Mouse (Mus musculus) cerebellum, postnatal 14 days (tissue): Measurements from ENCODE around the gene Actg1.

Source experiments
- DNase-seq, 2 experiments: peaks; one replicate each; pipeline ENCODE4 v3.0.0; 2021; ENCODE audit warnings: mixed read lengths in 2 of 2

Actg1 gene

DNA sequence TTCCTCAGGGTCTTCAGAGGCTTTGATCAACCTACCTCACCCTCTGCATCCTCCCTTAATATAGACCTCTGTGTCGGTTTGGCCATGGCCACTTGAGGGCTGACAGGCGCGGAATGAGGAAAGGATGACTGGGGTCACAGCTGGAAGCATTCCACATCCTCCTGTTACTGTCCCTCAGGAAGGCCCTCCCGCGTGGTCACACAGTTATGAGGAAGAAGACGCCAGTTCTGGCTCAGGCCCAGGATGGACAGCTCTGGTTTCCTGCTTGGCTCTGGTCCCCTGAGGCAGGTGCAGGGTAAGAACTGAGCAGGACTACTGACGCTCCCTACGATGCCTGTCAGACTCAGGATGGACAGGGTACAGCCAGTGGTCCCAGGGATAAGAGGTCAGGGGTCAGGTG lies 11.7 kb upstream of the Actg1 start:
- peak; percentile 60 to 61 for DNase-seq

DNA sequence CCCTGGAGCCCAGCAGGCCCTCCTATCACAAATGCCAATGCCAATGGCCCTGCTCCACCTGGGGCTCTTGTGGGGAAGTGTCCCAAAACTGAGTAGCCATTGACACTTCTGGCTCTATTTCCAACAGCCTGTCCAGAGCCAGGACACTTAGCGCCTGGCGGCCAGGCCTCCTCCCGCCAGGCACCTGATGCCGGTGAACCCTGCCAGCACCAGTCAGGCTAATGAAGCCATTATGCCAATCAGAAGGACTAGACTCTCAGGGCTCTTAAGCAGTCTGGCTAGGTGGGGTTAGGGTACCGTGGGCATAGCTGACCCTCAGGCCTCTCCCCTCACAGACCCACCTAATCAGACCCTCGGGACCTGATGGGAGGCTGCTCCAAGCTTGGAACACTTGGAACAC lies 11.0 kb upstream of the Actg1 start:
- peak; percentile 81 for DNase-seq

DNA sequence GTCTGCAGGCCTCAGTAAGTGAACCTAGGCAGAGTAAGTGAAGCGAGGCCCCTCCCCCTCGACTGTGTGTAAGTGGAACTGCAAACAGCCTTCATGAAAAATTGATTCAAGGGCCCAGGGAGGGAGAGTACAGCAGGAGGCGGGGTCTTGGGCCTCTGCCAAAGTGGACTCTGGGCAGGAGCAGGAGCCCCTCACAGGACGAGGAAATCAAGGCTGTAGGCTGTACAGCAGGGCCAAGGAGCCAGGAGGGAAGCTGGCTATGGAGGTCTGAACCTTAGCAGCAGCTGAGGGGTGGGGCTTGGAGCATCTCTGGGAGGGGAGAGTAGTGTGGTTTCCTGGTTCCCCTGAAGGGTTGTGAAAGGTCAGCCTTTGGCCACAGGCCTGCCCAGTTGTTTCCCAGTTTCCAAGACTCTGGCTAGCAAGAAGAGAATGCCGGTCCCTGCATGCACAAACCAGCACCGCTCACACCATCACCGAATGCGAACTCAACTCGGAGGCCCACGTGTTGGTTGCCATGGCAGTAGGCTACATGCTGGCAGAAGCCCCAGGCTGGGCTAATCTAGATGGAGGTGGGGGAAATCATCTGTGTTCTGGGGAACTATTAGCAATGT lies 9.6 kb upstream of the Actg1 start:
- DNase-seq: peak; percentile 58 to 76

GRCm38 (mm10) chr11:120356900-120357299 lies 8.6 kb upstream of the Actg1 start:
- no peak for DNase-seq

DNA sequence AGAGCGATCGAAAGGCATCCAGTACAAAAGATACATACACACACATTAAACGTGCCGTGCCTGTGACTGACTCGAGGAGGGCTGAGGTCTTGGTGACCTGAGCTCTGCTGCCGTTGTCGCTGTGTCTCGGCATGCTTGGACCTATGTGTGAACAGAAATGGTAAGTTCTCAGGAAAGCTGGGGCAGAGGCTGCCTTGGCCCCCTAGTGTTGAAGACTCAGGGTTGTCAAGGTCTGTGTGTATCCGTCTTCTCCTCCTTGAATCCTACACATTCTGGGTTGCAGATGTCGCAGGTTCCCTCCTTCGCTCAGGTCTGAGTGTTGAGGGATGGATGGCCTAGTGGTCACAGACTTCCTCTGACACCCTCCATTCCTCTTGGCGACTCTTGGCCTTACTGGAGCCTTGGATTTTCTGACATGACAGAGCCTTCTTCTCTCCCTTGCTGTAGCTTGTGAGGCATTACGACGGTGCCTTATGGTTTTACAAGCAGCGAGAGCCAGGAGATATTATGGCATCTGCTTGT lies 8.0 kb upstream of the Actg1 start:
- no peak for DNase-seq

- DNase-seq: no peak
Measured at GRCm38 (mm10) chr11:120355277-120356039, 7.1 kb upstream of the Actg1 start.

GRCm38 (mm10) chr11:120354304-120355276 lies 6.2 kb upstream of the Actg1 start:
- peak in 1 of 2 experiments; percentile 12 for DNase-seq

- DNase-seq: peak; percentile 66 to 79
Measured at GRCm38 (mm10) chr11:120353500-120354303, 5.4 kb upstream of the Actg1 start.

GRCm38 (mm10) chr11:120352571-120353290 lies 4.4 kb upstream of the Actg1 start:
- peak in 1 of 2 experiments; percentile 46 for DNase-seq

DNA sequence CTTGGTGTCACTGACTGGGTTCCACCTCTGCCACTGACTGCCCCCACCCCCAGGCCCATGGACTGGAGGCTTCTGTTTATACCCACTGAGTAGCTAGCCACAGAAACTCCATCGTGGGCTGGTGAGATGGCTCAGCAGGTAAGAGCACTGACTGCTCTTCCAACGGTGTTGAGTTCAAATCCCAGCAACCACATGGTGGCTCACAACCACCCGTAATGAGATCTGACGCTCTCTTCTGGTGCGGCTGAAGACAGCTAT lies 3.7 kb upstream of the Actg1 start:
- DNase-seq: peak in 1 of 2 experiments; percentile 6

- peak in 1 of 2 experiments; percentile 15 for DNase-seq
Measured at GRCm38 (mm10) chr11:120351250-120352092, 3.1 kb upstream of the Actg1 start.

- peak in 1 of 2 experiments; percentile 43 for DNase-seq
Measured at GRCm38 (mm10) chr11:120350711-120351110, 2.4 kb upstream of the Actg1 start.

DNA sequence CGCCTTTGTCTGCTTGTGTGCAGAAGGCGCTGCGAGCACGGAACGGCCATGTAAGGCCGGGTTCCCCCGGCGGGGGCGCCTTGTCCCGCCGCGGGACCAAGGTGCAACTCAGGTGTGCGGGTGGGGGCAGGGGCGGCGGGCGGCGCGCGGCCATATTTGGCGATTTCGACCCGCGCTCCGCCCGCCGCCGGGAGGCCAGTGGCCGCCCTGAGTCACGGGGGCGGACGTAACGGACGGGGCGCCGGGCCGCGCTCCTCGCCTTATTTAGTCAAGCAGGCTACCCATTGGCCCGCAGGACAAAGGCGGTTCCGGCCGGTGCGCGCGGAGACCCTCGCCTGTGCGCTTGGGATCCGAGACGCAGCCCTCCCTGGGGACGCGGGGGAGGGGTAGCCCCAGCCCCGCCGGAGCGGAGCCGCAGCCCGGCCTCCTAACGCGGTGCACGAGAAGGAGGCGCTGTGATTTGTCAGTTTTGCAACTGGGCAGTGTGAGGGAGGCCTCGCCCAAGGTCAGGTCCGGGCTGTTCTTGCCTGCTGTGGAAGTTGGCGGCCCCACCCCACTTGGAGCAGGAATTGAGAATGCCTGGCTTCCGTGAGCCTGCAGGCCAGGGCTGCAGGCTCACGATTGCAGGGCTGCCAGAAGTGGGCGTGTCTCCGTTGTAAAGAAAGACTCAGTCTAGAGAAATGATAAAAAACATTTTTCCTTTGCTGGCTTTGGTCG lies 1.8 kb upstream of the Actg1 start:
- DNase-seq: peak; percentile 83 to 85

DNA sequence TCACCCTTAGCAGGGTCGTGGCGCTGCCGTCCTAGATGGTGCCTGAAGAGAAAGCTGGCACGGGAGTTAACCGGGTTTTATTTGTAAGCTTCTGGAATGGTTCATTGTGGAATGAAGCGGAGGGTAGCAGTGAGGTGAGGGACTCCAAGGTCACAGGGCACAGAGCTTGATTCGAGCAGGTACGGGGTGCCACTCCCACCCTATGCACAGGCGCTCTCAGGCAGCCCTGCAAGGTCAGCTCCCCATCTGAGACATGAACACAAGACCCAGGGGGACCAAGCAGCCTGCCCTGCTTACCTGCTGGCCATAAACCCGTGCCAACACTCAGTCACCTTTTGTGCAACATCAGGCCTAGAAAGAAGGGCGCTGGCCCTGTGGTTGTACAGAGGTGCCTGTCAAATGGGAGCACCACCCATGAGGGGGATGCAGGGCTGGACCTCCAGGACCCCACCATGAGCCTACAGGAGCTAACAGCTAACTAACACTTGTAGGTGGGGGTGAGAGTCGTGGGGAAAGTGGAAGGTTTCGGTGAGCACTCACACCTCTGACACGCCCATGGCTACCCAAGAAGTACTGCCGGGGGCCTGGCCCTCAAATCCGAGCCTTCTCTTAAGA lies 1.1 kb upstream of the Actg1 start:
- DNase-seq: peak; percentile 56 to 61

DNA sequence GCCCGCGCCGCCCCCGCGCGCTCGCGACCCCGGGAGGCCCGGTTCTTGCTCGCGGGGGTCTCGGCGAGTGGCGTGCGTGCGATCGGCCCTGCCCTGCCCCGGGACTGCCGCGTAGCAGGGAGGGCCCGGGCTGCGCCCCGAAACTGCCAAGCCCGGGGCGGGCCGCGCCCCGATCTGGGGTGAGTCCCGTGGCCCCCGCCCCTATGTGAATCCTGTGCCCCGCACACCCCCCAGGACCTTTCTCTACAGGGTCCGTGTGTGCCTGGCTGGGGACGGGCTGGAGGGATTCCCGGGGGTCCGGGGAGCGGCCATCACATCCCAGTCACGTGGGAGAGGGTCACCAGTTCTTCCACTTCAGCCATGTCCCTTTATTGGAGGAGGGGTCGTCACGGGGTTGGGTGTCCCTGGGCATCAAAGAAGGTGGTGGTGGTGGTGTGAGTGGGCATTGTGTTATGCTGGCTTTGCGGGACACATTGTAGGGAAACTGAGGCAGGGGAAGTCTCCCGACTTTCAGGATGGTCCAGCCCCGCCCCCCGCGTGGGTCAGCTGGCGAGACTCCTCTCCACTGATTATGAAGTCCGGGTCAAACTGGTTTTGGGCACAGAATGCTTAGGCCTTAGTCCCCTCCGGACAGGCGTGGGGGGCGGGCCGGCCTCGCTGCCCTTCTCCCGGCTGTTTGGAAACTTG lies 485 bp upstream of the Actg1 start:
- DNase-seq: peak in 1 of 2 experiments; percentile 79

GRCm38 (mm10) chr11:120347301-120347700 lies 1.0 kb downstream of the Actg1 start:
- DNase-seq: peak; percentile 12 to 39

GRCm38 (mm10) chr11:120346383-120347034 lies 1.8 kb downstream of the Actg1 start:
- peak; percentile 18 to 21 for DNase-seq

DNA sequence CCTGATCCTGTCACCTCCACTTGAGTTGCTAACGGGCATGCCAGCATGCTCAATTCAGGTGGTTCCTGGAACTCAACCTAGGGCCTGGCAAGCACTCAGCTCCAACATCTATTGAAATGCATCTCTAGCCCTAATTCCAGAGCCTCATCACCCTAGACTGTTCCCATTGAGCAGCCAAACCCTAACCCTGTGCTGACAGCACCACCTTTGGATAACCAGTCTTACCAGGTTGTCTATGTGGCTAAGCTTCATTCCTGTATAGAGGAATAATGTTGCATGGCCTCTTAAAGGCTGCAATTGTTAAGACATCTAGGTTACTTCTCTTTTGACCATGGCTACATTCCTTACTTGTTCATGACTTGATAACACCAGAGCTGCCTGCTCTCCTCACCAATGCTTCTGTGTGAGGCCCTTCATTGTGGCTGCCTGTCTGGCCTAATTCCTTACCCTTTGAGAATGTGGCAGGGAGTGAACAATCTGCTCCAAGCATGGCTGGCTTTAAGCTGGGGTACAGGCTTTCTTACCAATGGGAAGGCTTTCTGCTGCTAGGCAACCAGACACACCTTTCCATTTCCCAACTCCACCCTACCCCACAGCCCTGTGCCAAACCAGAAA lies 3.2 kb downstream of the Actg1 start:
- DNase-seq: peak; percentile 28 to 38
